Mouse (Mus musculus) myocyte (in vitro differentiated cells): ENCODE measurements at regions not wholly inside any gene's neighbourhood (a gene's known extent, or its start where the extent isn't known, plus 50 kb on each side); places are given as distances from the start of the nearest gene placed in this dataset.
"Not testable (repeated sequence)": the region's sequence is repeated elsewhere in the genome, so short reads cannot be mapped to it uniquely, and the experiment has no call there.

Source experiments
- H3K27me3 ChIP-seq: one replicate; pipeline ENCODE4 v1.6.1; 2011; ENCODE audit not compliant: control insufficient read depth, insufficient read depth, insufficient read length
- H3K36me3 ChIP-seq: one replicate; pipeline ENCODE4 v1.6.1; 2011; ENCODE audit not compliant: control insufficient read depth, insufficient read depth
- H3K4me2 ChIP-seq: one replicate; pipeline ENCODE4 v1.6.1; 2011; ENCODE audit warnings: low read depth, control low read depth
- H3K4me3 ChIP-seq: one replicate; pipeline ENCODE4 v1.5.1; 2011; ENCODE audit warnings: mild to moderate bottlenecking, control low read depth, moderate library complexity
- H3K79me2 ChIP-seq: one replicate; pipeline ENCODE4 v1.6.1; 2011; ENCODE audit not compliant: control insufficient read depth, insufficient read depth
- H3ac ChIP-seq: one replicate; pipeline ENCODE4 v1.6.1; 2011; ENCODE audit not compliant: control insufficient read depth, insufficient read length
- CEBPB ChIP-seq: IDR thresholded peaks from 2 replicates; pipeline ENCODE4 v1.6.1; 2011; ENCODE audit warnings: mild to moderate bottlenecking, moderate library complexity; ENCODE audit not compliant: poor library complexity, insufficient read depth, severe bottlenecking
- E2F4 ChIP-seq: IDR thresholded peaks from one replicate; pipeline ENCODE4 v1.6.1; 2011; ENCODE audit warnings: mild to moderate bottlenecking, control low read depth, moderate library complexity; ENCODE audit not compliant: insufficient read depth
- MAX ChIP-seq: IDR thresholded peaks from one replicate; pipeline ENCODE4 v1.6.1; 2011; ENCODE audit warnings: low read depth, mild to moderate bottlenecking, control low read depth
- MYOD1 ChIP-seq, 3 experiments: IDR thresholded peaks; one replicate each; pipeline ENCODE4 v1.6.1; 2011; ENCODE audit warnings: control low read depth in 2 of 3, low read depth in 2 of 3, mild to moderate bottlenecking in 2 of 3, moderate library complexity in 1 of 3; ENCODE audit not compliant: insufficient read length in 2 of 3, control insufficient read depth in 1 of 3
- MYOG ChIP-seq, 3 experiments: IDR thresholded peaks; one replicate each; pipeline ENCODE4 v1.6.1; 2011; ENCODE audit warnings: control low read depth in 2 of 3, low read depth in 2 of 3, mild to moderate bottlenecking in 2 of 3; ENCODE audit not compliant: insufficient read length in 2 of 3, control insufficient read depth in 1 of 3, insufficient read depth in 1 of 3
- POLR2A ChIP-seq: IDR thresholded peaks from one replicate; pipeline ENCODE4 v1.6.1; 2011; ENCODE audit warnings: low read depth, mild to moderate bottlenecking, control low read depth, moderate library complexity; ENCODE audit not compliant: insufficient read length
- POLR2AphosphoS2 ChIP-seq: IDR thresholded peaks from one replicate; pipeline ENCODE4 v1.6.1; 2011; ENCODE audit warnings: low read depth, control low read depth; ENCODE audit not compliant: insufficient read length
- REST ChIP-seq: IDR thresholded peaks from one replicate; pipeline ENCODE4 v1.6.1; 2011; ENCODE audit warnings: mild to moderate bottlenecking, control low read depth, moderate library complexity; ENCODE audit not compliant: insufficient read depth, insufficient read length
- SRF ChIP-seq: IDR thresholded peaks from one replicate; pipeline ENCODE4 v1.6.1; 2011; ENCODE audit warnings: low read depth; ENCODE audit not compliant: control insufficient read depth, insufficient read length
- TCF12 ChIP-seq: IDR thresholded peaks from one replicate; pipeline ENCODE4 v1.6.1; 2011; ENCODE audit warnings: mild to moderate bottlenecking, control low read depth; ENCODE audit not compliant: poor library complexity, insufficient read depth, severe bottlenecking
- TCF3 ChIP-seq: IDR thresholded peaks from one replicate; pipeline ENCODE4 v1.6.1; 2011; ENCODE audit warnings: low read depth, control low read depth; ENCODE audit not compliant: insufficient read length
- USF1 ChIP-seq: IDR thresholded peaks from one replicate; pipeline ENCODE4 v1.6.1; 2011; ENCODE audit warnings: low read depth, mild to moderate bottlenecking, control low read depth, moderate library complexity

DNA sequence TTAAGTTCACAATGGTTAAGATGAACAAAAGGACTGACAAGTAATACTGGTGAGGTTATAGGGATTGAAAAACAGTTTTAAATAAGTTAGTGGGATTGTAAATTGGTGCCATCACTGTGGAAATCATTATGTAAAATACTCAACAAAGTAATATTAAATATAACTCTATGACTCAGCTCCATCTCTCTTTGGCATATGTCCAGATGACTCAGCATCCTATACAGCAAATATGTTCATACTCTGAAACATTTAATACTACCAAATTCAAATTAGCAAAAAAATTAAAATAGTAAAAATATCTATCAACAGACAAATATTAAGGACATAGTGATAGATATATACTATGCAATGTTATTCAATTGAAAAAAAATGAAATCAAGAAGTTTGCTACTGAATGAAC, 1607.5 kb downstream of the Efna5 start:
- Histone ChIP-seq H3K36me3 (no peaks in the 10 kb centered on the region), H3K4me3 (no peak overlapping the region), H3K4me2 (no peak overlapping the region), H3ac (no peak overlapping the region), H3K79me2 (no peaks in the 10 kb centered on the region), H3K27me3 (no peaks in the 10 kb centered on the region)
- TF ChIP-seq TCF3 (no peak), USF1 (no peak)

DNA sequence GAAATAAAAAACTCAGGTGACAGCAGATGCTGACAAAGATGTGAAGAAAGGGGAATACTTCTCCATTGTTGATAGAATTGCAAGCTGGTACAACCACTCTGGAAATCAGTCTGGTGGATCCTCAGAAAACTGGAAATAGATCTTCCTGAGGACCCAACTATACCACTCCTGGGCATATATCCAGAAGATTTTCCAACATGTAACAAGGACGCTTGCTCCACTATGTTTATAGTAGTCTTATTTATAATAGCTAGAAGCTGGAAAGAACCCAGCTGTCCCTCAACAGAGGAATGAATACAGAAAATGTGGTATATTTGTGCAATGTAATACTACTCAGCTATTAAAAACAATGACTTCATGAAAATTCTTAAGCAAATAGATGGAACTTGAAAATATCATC, 1624.6 kb downstream of the Efna5 start:
- not testable (repeated sequence) for H3K27me3 ChIP-seq, H3K4me3 ChIP-seq, H3K4me2 ChIP-seq, H3ac ChIP-seq, H3K36me3 ChIP-seq, H3K79me2 ChIP-seq

DNA sequence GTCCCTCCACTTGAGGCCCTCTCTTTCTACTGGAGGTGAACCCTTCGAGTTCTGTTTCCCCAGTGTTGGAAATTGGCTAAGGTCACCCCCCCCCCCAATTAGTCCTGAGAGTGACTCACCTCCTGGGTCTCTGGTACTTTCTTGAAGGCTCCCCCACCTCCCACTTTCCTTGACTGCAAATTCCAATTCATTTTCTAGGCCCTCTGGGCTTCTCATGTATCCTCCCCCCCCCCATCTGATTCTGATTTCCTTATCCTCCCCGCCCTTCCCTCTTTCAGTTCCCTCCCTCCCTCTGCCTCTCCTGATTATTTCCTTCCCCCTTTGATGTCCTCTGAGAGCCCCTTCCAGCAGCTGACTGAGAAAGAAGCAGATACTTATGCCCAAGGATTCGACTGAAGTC, 1632.7 kb downstream of the Efna5 start:
- no peak overlapping the region for H3K4me3 ChIP-seq
- H3ac ChIP-seq = no peak overlapping the region
- H3K36me3 ChIP-seq = no peaks in the 10 kb centered on the region
- H3K79me2 ChIP-seq = no peaks in the 10 kb centered on the region
- no peak for TF ChIP-seq MYOG (IDR thresholded peaks at IDR 0.05; ENCODE audit: control insufficient read depth in 1 of 3, insufficient read depth in 1 of 3, insufficient read length in 2 of 3, low read depth in 2 of 3)
- no peak for TF ChIP-seq CEBPB
- TF ChIP-seq E2F4 = no peak
- TF ChIP-seq MYOD1 (IDR thresholded peaks at IDR 0.05; ENCODE audit: control insufficient read depth in 1 of 3, insufficient read length in 2 of 3, low read depth in 2 of 3) = no peak
- TF ChIP-seq TCF12 = no peak
- TF ChIP-seq POLR2AphosphoS2 = no peak
- no peak for TF ChIP-seq REST
- no peak for TF ChIP-seq USF1
- no peak for TF ChIP-seq MAX
- no peak overlapping the region for H3K4me2 ChIP-seq
- H3K27me3 ChIP-seq = no peaks in the 10 kb centered on the region

DNA sequence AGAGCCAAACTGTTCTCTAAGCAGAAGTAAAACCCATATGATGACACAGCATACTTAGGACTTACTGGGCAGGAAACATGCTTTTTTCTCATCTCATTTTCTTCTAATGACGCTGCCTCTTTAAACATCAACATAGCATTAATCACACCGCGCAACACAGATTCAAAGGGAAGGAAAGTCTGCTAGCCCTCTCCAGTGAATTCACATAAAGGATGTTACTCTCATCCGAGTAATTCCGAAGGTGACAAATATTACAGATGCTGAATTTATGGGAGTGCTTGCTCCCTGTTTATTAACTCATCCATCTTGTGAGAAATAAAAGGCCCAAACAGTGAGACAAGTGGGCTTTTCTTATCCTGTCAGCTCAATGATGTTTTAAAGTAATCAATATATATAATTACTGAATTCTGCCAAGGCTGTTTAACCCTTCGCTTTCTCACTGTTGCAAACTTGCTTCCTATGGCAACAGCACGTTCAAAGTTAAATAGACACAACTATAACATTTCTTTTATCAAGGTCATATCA, 1663.9 kb downstream of the Efna5 start:
- Histone ChIP-seq H3ac (no peak overlapping the region), H3K4me2 (no peak overlapping the region), H3K4me3 (no peak overlapping the region), H3K36me3 (no peaks in the 10 kb centered on the region), H3K79me2 (no peaks in the 10 kb centered on the region), H3K27me3 (no peaks in the 10 kb centered on the region)
- no peak for TF ChIP-seq CEBPB
- TF ChIP-seq MYOD1 (IDR thresholded peaks at IDR 0.05; ENCODE audit: control insufficient read depth in 1 of 3, insufficient read length in 2 of 3, low read depth in 2 of 3) = no peak
- TF ChIP-seq POLR2A = no peak
- no peak for TF ChIP-seq E2F4
- TF ChIP-seq POLR2AphosphoS2 = no peak
- no peak for TF ChIP-seq TCF12
- no peak for TF ChIP-seq TCF3
- no peak for TF ChIP-seq MAX

DNA sequence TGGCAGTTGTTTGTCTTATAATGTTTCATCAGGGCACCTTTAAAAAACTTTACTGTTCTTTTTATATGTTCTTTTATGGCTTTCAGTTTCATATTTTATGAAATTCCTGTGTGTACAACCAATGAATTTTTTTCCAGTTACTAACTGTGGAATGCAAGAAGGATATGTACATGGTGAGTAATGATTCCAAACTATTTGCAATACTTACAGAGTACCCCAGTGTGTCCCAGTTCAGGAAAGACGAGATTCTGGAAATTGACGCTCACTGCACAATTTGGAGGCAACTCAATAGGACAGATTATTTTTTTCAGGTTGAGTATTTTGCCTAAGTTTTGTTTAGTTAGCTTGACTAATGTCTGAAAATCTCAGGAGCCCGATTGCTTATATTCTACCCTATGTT, 1676.8 kb downstream of the Efna5 start:
- Histone ChIP-seq H3K79me2 (no peaks in the 10 kb centered on the region), H3K36me3 (no peaks in the 10 kb centered on the region), H3K27me3 (no peaks in the 10 kb centered on the region), H3K4me2 (no peak overlapping the region), H3K4me3 (no peak overlapping the region), H3ac (no peak overlapping the region)
- TF ChIP-seq SRF (no peak), MYOG (IDR thresholded peaks at IDR 0.05; ENCODE audit: control insufficient read depth in 1 of 3, insufficient read depth in 1 of 3, insufficient read length in 2 of 3, low read depth in 2 of 3) (no peak), POLR2AphosphoS2 (no peak), E2F4 (no peak), TCF3 (no peak), REST (no peak), USF1 (no peak), TCF12 (no peak), MAX (no peak), POLR2A (no peak), MYOD1 (IDR thresholded peaks at IDR 0.05; ENCODE audit: control insufficient read depth in 1 of 3, insufficient read length in 2 of 3, low read depth in 2 of 3) (no peak), CEBPB (no peak)

DNA sequence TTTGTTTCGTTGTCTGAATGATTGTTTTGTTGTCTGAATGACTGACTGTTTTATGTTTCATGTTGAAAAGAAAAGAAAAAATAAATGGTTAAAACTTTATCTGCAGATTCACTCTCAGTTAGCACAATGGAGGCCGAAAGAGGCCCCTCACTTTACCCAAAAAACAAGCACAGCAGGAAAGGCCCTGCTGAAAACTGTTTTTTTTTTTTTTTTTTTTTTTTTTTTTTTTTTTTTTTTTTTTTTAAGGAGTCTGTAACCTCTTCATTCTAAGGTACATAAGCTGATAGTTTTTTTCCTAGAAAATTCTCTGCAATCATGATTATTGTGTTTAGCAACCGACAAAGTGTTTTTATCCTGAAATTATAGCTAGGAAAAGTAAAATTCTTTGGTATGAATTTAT, 1693.2 kb downstream of the Efna5 start:
- not testable (repeated sequence) for H3K4me3 ChIP-seq, H3K79me2 ChIP-seq, H3K4me2 ChIP-seq, H3ac ChIP-seq, H3K27me3 ChIP-seq, H3K36me3 ChIP-seq
